Mouse (Mus musculus) gastrocnemius, postnatal 14 days (tissue): ENCODE measurements at regions not wholly inside any gene's neighbourhood (a gene's known extent, or its start where the extent isn't known, plus 50 kb on each side); places are given as distances from the start of the nearest gene placed in this dataset.
A peak's percentile ranks its signal among the peaks of the same experiment; 100 is the strongest.
"Not testable (repeated sequence)": the region's sequence is repeated elsewhere in the genome, so short reads cannot be mapped to it uniquely, and the experiment has no call there.

Experiments used
- DNase-seq: peaks from one replicate; pipeline ENCODE4 v3.0.0; 2021; ENCODE audit warnings: mixed read lengths
- intact Hi-C: fragments of 180-260 bp; cut with DNase I; formaldehyde crosslinking; loops from one replicate; pipeline ENCODE4 v1.15.1; 2025; ENCODE audit warnings: low total_unique reads

- peak; percentile 14 for DNase-seq
- intact Hi-C loops: no loop called here
Observed at GRCm38 (mm10) chr15:93002002-93002904, 272.7 kb downstream of the Gxylt1 start.

GRCm38 (mm10) chr15:93001346-93002001 lies 273.5 kb downstream of the Gxylt1 start:
- no peak for DNase-seq
- intact Hi-C loops: no loop called here

DNA sequence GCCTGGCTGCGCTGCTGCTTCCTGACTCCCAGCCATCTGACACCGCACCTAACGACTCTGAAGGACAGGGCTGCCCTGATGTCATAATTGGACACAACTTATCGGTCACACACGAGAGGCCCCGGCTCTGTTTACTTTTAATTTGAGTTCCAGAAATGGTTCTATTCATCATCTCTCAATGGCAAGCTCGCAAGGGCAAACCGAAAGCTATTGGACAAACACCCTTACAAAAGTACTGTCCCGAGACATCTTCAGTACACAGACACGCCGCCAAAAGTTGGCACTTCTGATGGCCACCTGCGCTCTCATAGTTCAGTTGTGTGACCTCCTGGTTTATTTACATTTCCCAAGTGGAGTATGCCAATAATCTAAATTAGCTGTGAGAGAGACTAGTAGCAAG lies 274.9 kb downstream of the Gxylt1 start:
- intact Hi-C loops: no loop called here
- no peak for DNase-seq

DNA sequence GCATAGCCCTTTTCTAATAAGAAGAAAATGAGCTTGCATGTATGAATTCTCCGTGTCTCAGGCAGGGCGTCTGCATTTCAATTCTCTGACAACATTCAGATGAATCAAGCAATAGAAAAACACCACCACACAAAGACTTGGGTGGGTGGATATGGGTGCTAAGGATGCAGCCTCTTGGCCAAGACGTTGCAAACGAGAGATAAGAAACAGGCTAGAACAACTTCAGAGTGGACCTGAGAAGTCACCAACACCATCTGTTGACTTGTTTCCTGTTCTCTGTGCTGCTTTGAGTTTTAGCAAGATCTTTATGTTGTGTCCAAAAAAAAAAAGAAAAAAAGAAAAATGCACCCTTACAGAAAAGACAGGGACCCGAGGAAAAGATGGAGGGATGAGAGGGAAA lies 277.0 kb downstream of the Gxylt1 start:
- intact Hi-C loops: no loop called here
- DNase-seq: no peak

DNA sequence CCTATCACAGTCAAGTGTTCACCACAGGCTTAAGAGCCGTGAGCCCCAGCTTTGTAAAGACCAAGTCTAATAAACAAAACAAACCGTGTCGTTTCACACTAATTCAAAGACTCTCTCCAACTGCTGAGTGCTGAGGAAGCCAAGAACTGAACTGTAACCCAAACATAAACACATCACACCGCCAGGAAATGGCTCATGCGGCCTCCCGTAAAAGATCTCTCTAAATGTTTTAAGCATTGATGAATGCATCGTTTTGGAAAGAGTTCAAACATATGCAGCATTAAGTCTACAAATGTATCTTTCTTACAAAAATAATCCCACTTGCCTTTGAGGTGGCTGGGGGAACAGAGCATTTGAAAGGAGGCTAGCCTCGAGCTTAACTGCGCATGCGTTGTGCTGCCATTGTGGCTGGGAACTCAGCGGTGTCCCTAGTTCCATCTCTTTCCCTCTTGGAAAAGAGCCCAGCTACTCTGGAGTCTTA lies 280.7 kb downstream of the Gxylt1 start:
- intact Hi-C loops: no loop called here
- DNase-seq: no peak

- DNase-seq: no peak
- intact Hi-C loops: no loop called here
Observed at GRCm38 (mm10) chr15:92993538-92994190, 281.3 kb downstream of the Gxylt1 start.

- no peak for DNase-seq
- intact Hi-C loops: no loop called here
Observed at GRCm38 (mm10) chr15:92975774-92976173, 299.2 kb downstream of the Gxylt1 start.

DNA sequence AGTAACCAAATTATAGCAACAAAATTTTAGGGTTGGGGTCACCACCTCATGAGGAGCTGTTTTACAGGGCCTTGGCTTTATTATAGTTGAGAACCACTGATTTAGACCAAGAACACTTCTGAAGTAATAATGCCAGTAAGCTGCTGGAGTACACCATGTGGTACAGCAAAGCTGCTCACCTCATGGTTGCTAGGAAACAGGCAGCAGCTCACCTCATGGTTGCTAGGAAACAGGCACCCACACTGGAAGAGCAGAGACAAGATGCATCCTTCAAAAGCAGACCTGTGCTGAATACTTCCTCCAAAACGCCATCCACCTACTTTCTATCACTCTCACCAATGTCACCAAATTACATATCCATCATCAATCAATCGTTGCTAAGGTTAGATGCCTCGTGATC lies 300.0 kb downstream of the Gxylt1 start:
- intact Hi-C loops: no loop called here
- no peak for DNase-seq

- intact Hi-C loops: no loop called here
- DNase-seq: no peak
Observed at GRCm38 (mm10) chr15:92973651-92974229, 301.2 kb downstream of the Gxylt1 start.

DNA sequence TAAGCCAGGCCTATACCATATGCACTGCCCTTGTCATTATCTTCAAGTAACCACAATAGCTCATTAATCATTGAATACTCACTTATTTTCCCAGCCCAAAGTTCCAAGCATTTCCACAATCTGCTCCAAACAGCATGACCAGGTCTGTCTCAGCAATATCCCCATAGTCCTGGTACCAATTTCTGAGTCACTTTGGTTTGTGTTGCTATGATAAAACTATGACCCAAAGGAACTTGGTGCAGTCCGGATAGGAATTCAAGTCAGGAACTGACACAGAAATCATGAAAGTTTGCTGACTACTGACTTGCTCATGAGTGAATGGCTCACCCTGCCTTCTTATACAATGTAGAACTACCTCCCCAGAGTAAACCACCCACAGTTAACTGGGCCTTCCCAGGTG lies 309.4 kb downstream of the Gxylt1 start:
- no peak for DNase-seq
- intact Hi-C loops: no loop called here

- no peak for DNase-seq
- intact Hi-C loops: no loop called here
Observed at GRCm38 (mm10) chr15:92964901-92965300, 310.1 kb downstream of the Gxylt1 start.

DNA sequence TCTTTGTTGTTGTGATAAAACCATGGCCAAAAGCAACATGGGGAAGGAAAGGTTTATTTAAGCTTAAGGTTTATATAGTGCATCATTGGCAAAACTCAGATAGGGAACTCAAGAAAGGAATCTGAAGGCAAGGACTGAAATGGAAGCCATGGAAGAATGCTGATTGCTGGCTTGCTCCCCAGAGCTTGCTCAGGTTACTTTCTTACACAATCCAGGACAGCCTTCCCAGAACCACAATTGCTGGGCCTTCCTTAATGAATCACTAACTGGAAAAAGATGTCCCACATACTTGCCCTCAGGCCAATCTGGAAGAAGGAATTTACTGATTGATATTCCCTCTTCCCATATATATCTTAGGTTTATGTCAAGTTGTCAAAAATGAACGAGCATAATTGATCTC lies 310.8 kb downstream of the Gxylt1 start:
- intact Hi-C loops: no loop called here
- no peak for DNase-seq

GRCm38 (mm10) chr15:92950912-92951311 lies 324.1 kb downstream of the Gxylt1 start:
- intact Hi-C loops: not testable (repeated sequence)

GRCm38 (mm10) chr15:92946216-92946615 lies 328.8 kb downstream of the Gxylt1 start:
- intact Hi-C loops: no loop called here
- DNase-seq: no peak

More at GRCm38 (mm10) chr15:92950912-92951311, 324.1 kb downstream of the Gxylt1 start:
- not testable (repeated sequence) for DNase-seq

DNA sequence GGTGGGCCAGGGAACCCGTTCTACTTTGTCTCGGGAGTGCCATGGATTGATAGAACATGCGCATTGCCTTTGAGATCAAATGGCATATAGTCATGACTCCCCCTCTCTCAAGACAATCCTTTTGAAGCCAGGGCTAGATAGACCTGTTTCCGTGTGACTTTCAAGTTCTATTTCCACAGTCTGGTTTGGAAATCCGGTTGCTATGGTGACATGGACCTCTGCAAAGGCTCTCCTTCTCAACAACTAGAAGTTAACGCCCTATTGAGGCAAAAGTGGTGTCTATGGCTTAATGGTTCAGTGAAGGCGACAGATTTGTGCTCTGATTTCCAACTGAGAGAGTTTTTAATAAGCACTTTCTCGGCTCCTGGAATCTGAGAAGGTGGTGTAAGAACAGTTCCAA lies 371.2 kb downstream of the Gxylt1 start:
- intact Hi-C loops: no loop called here
- DNase-seq: no peak

DNA sequence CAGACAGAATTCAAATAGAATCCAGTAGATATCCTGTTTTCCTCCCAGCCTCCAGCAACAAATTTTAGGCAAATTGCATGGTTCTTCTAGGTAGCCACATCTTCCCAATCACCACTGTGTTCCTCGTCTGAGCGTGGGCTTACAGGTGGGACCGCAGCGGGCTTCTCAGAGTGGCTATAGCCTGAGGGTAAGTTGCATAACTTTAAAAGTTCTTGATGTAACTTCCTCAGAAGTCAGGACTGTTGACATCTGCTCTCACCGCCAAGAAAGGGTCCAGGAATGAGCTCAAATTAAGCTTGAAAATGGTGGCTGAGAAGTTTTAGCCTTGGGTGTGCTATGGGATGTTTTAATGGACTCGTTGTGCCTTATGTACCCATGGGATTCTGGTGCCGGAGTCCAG lies 377.7 kb downstream of the Gxylt1 start:
- DNase-seq: no peak
- intact Hi-C loops: no loop called here

- intact Hi-C loops: no loop called here
- no peak for DNase-seq
Observed at GRCm38 (mm10) chr15:92895836-92896235, 379.1 kb downstream of the Gxylt1 start.

DNA sequence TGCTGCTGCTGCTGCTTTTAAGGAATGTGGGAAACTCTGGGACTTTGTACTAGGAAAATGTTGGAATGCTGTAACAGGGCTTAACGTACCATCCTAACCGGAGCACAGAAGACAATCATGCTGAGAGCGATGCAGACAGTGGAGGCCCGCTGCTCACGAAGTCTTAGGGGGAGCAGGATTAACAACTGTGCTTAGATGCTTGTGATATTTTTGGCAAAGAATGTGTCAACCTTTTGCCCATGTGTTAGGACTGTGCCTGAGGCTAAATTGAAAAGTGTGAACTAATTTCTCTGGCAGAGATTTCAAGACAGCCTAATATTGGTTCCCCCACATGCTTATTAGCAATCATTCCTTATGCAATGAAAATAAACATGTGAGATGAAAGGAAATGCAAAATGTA lies 398.5 kb downstream of the Gxylt1 start:
- intact Hi-C loops: no loop called here
- DNase-seq: no peak

DNA sequence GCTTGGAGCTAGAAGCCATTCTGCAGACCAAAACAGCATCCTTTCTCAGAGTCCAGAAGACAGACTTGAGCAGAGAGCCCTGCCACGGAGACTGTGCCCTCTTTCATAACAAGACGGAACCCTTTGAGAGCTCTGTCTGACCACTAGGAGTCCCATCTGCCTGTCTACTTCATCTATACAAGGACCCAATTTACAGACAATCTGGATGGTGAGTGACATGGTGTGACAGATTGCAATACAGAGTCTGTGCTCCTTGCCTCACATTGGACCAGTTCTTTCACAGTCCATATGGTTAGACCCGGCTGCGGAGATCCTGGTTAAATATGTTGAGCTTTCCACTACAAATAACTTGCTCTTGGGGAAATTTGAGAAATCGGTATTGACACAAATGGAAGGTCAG lies 410.9 kb downstream of the Gxylt1 start:
- intact Hi-C loops: no loop called here
- no peak for DNase-seq

DNA sequence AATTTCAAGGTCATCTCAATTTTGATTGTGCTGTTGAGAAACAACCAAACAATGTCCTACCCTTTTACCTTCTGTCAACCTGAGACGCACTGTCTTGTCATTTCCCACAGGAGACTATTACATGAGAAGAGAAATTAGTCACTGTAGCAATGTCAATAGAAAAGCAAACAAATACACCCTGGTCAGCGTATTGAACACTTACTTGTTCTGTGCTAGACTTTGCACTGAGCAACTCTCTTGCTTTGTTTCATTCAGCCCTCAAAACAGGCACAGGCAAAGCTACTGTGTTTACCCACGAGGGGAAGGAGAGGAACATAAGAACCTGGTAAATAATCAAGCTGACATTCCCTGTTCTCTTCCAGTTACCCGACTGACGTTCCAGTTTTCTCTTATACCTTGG lies 424.1 kb downstream of the Gxylt1 start:
- intact Hi-C loops: no loop called here
- no peak for DNase-seq
